Mouse (Mus musculus): ENCODE data around the gene Olfr784. TPM values are rescaled to one million over a fixed set of nuclear protein-coding genes. Genes with fewer than 3 reads are reported as not detected.
"Not testable (repeated sequence)": the region's sequence is repeated elsewhere in the genome, so short reads cannot be mapped to it uniquely, and the experiment has no call there.

Olfr784 gene
- polyA plus RNA-seq (2014; fragmentation: Nextera tagmentation; extraction: Ambion mirVana): not detected in 2 replicates

GRCm38 (mm10) chr10:129383783-129384182 lies at the start of gene Olfr784:
TSS of gene Olfr784 (plus strand) at chr10:129384083.
- H3K9ac ChIP-seq (ENCODE audit: low read depth, low read length): no peak within 1 kb of the TSS
- no peaks in the 10 kb centered on the region for H3K36me3 ChIP-seq (ENCODE audit: control insufficient read depth, insufficient read depth, low read length)
- ATAC-seq (replicated peaks; ENCODE audit: insufficient number of reproducible peaks, low FRiP score, low TSS enrichment): no peak
- H3K4me1 ChIP-seq (ENCODE audit: control insufficient read depth, insufficient read depth, low read length): no peaks in the 10 kb centered on the region
- no peaks in the 10 kb centered on the region; the same call in 1 of the 2 replicates for H3K9me3 ChIP-seq (replicated peaks; ENCODE audit: control insufficient read depth, low read length)
- H3K27me3 ChIP-seq (ENCODE audit: control insufficient read depth, insufficient read depth, low read length): no peaks in the 10 kb centered on the region
- H3K4me3 ChIP-seq (ENCODE audit: low read depth, low read length): no peak within 1 kb of the TSS
- H3K4me2 ChIP-seq: no peak within 1 kb of the TSS
- H3K27ac ChIP-seq (ENCODE audit: low read depth, low read length): no peak within 1 kb of the TSS

GRCm38 (mm10) chr10:129348550-129348949 lies 35.3 kb upstream of the Olfr784 start, which contains the start of gene Olfr782:
TSS of gene Olfr782 (plus strand) at chr10:129348850.
- H3K27ac ChIP-seq (ENCODE audit: low read depth, low read length): no peak within 1 kb of the TSS
- H3K4me1 ChIP-seq (ENCODE audit: control insufficient read depth, insufficient read depth, low read length): no peaks in the 10 kb centered on the region
- no peak within 1 kb of the TSS for H3K4me2 ChIP-seq
- ATAC-seq (replicated peaks; ENCODE audit: insufficient number of reproducible peaks, low FRiP score, low TSS enrichment): no peak
- no peak within 1 kb of the TSS for H3K4me3 ChIP-seq (ENCODE audit: low read depth, low read length)
- H3K27me3 ChIP-seq (ENCODE audit: control insufficient read depth, insufficient read depth, low read length): no peaks in the 10 kb centered on the region
- H3K9ac ChIP-seq (ENCODE audit: low read depth, low read length): no peak within 1 kb of the TSS
- no peaks in the 10 kb centered on the region for H3K36me3 ChIP-seq (ENCODE audit: control insufficient read depth, insufficient read depth, low read length)
- peaks cover 2% of the 10 kb centered on the region; the same call in 1 of the 2 replicates for H3K9me3 ChIP-seq (replicated peaks; ENCODE audit: control insufficient read depth, low read length)
- WGBS (ENCODE audit: insufficient replicate concordance): 86% methylated on average over 3 of the region's 3 CpGs

DNA sequence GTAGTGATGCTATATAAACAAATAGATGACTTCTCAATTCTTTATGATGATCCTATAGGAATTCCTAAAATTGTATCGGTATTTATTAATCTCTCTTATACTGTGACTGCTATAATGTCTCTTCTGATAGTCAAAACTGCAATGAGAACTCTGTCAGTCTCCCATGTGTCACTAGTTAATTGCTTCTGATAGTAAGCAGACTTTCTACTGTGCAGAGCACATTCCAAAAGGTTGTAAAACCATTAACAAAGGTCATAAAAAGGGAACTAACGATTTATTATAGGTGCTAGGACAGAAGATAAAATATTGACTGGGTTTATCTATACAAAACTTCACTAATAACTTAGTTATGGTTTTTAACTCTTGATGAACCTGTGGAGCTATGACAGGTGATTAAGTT lies 31.4 kb upstream of the Olfr784 start:
- not testable (repeated sequence) for H3K4me2 ChIP-seq; H3K27ac ChIP-seq (ENCODE audit: low read depth, low read length); ATAC-seq (replicated peaks; ENCODE audit: insufficient number of reproducible peaks, low FRiP score, low TSS enrichment); H3K27me3 ChIP-seq (ENCODE audit: control insufficient read depth, insufficient read depth, low read length); H3K36me3 ChIP-seq (ENCODE audit: control insufficient read depth, insufficient read depth, low read length); H3K9ac ChIP-seq (ENCODE audit: low read depth, low read length); H3K4me1 ChIP-seq (ENCODE audit: control insufficient read depth, insufficient read depth, low read length); H3K4me3 ChIP-seq (ENCODE audit: low read depth, low read length); H3K9me3 ChIP-seq (replicated peaks; ENCODE audit: control insufficient read depth, low read length)
- 69% methylated on average over 2 of the region's 2 CpGs for WGBS (ENCODE audit: insufficient replicate concordance)

DNA sequence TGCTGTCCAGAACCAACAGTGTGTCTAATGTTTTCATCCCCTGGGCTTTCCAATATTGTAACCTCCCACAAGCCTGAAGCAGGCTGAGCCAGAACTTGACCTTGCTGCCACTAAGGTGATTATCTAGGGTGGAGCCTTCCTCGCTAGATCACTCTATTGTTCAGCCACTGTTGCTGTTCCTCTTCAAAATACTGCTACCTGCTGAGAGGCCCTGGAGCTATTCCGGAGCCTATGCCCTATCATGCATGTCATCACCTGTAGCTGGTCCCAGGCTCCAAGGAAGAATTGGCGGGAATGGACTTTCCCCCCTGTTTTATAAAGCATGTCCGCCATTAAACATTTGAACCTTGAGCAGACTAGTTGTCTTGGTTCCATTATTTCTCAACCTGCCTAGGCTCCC lies 27.4 kb upstream of the Olfr784 start:
- WGBS (ENCODE audit: insufficient replicate concordance): 81% methylated on average over 4 of the region's 4 CpGs
- not testable (repeated sequence) for H3K36me3 ChIP-seq (ENCODE audit: control insufficient read depth, insufficient read depth, low read length); H3K9me3 ChIP-seq (replicated peaks; ENCODE audit: control insufficient read depth, low read length); H3K27ac ChIP-seq (ENCODE audit: low read depth, low read length); H3K4me1 ChIP-seq (ENCODE audit: control insufficient read depth, insufficient read depth, low read length); H3K4me2 ChIP-seq; H3K27me3 ChIP-seq (ENCODE audit: control insufficient read depth, insufficient read depth, low read length); H3K4me3 ChIP-seq (ENCODE audit: low read depth, low read length); ATAC-seq (replicated peaks; ENCODE audit: insufficient number of reproducible peaks, low FRiP score, low TSS enrichment); H3K9ac ChIP-seq (ENCODE audit: low read depth, low read length)

DNA sequence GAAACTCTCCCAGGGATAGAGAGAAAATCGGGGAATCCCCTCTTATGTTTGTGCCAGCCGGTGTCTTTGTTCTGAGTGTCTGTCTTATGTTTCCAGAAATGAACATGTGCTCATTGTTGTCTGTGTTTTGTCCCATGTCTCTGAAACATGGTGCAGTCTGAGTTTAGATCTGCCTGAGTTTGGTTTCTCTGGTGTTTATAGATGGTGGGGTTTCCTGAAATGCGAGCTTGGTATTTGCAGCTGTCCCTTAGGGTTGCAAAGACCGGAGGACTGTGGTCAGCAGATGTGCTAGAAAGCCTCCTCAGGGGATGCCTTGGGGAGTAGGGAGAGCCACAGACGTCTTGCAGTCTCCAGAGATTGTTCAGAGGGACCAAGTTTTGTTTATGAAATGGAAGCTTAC lies 26.6 kb upstream of the Olfr784 start:
- Histone ChIP-seq H3K4me2 (no peak overlapping the region), H3K4me1 (ENCODE audit: control insufficient read depth, insufficient read depth, low read length) (no peaks in the 10 kb centered on the region), H3K9ac (ENCODE audit: low read depth, low read length) (no peak overlapping the region), H3K27ac (ENCODE audit: low read depth, low read length) (no peak overlapping the region), H3K27me3 (ENCODE audit: control insufficient read depth, insufficient read depth, low read length) (no peaks in the 10 kb centered on the region), H3K4me3 (ENCODE audit: low read depth, low read length) (no peak overlapping the region), H3K9me3 (replicated peaks; ENCODE audit: control insufficient read depth, low read length) (0 out of 2 replicates have a peak, but pooled peaks cover 3% of the 10 kb centered on the region), H3K36me3 (ENCODE audit: control insufficient read depth, insufficient read depth, low read length) (no peaks in the 10 kb centered on the region)
- ATAC-seq (replicated peaks; ENCODE audit: insufficient number of reproducible peaks, low FRiP score, low TSS enrichment): no peak
- 68% methylated on average over 5 of the region's 5 CpGs for WGBS (ENCODE audit: insufficient replicate concordance)

DNA sequence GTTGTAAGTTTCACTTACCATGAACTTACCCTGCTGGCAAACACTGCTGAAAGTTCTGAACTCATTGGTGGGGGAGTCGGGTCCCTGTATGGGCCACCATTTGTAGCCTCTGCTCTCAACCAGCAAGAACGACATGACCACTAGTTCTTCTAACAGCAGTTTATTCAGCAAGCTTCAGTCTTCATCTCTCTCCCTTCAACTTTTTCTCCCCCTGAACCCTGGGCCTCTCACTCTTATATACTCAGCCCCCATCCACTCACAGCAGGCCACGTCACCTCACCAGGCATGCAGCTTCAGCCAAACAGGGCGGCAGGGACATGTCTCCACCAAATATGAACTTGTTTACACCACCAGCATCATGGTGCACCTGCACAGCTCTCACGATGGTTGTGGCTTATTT lies 9.8 kb upstream of the Olfr784 start:
- not testable (repeated sequence) for H3K4me3 ChIP-seq (ENCODE audit: low read depth, low read length); H3K4me1 ChIP-seq (ENCODE audit: control insufficient read depth, insufficient read depth, low read length); H3K4me2 ChIP-seq; H3K9me3 ChIP-seq (replicated peaks; ENCODE audit: control insufficient read depth, low read length); H3K36me3 ChIP-seq (ENCODE audit: control insufficient read depth, insufficient read depth, low read length); H3K9ac ChIP-seq (ENCODE audit: low read depth, low read length); H3K27ac ChIP-seq (ENCODE audit: low read depth, low read length); H3K27me3 ChIP-seq (ENCODE audit: control insufficient read depth, insufficient read depth, low read length); ATAC-seq (replicated peaks; ENCODE audit: insufficient number of reproducible peaks, low FRiP score, low TSS enrichment)
- 83% methylated on average over 5 of the region's 5 CpGs for WGBS (ENCODE audit: insufficient replicate concordance)

- Histone ChIP-seq H3K4me1 (ENCODE audit: control insufficient read depth, insufficient read depth, low read length) (no peaks in the 10 kb centered on the region), H3K9ac (ENCODE audit: low read depth, low read length) (no peak overlapping the region), H3K9me3 (replicated peaks; ENCODE audit: control insufficient read depth, low read length) (no peaks in the 10 kb centered on the region), H3K36me3 (ENCODE audit: control insufficient read depth, insufficient read depth, low read length) (no peaks in the 10 kb centered on the region), H3K27ac (ENCODE audit: low read depth, low read length) (no peak overlapping the region), H3K4me3 (ENCODE audit: low read depth, low read length) (no peak overlapping the region), H3K4me2 (no peak overlapping the region), H3K27me3 (ENCODE audit: control insufficient read depth, insufficient read depth, low read length) (no peaks in the 10 kb centered on the region)
- 45% methylated on average over 5 of the region's 5 CpGs for WGBS (ENCODE audit: insufficient replicate concordance)
- ATAC-seq (replicated peaks; ENCODE audit: insufficient number of reproducible peaks, low FRiP score, low TSS enrichment): no peak
Observed at GRCm38 (mm10) chr10:129400892-129401291, 17.0 kb downstream of the Olfr784 start.

DNA sequence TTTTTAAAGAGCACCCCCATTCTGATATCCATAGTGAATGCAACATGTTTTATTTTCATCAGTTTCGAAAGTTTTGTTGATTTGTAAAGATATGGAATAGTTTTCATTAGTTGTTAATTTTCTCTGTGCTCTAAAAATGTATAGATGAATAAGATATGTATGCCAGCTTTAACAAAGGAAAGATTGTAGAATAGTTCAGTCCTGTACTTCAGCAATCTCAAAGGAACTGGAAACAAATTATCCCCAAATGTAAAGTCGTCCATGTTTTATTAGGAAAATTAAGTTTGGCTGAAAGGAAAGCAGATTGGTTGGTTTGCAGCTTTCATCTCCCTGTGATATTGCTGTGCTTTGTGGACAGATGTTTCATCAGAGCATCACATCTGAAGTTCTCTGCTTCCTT lies 21.2 kb downstream of the Olfr784 start, which contains the start of gene Olfr785:
Gene Olfr785, plus strand, starts transcription at position 301 of the 400 bp plus-strand sequence.
- 55% methylated on average over 2 of the region's 2 CpGs for WGBS (ENCODE audit: insufficient replicate concordance)
- H3K4me3 ChIP-seq (ENCODE audit: low read depth, low read length): no peak within 1 kb of the TSS
- no peak within 1 kb of the TSS for H3K9ac ChIP-seq (ENCODE audit: low read depth, low read length)
- H3K9me3 ChIP-seq (replicated peaks; ENCODE audit: control insufficient read depth, low read length): no peaks in the 10 kb centered on the region
- no peak within 1 kb of the TSS for H3K27ac ChIP-seq (ENCODE audit: low read depth, low read length)
- no peak within 1 kb of the TSS for H3K4me2 ChIP-seq
- H3K27me3 ChIP-seq (ENCODE audit: control insufficient read depth, insufficient read depth, low read length): no peaks in the 10 kb centered on the region
- no peaks in the 10 kb centered on the region for H3K4me1 ChIP-seq (ENCODE audit: control insufficient read depth, insufficient read depth, low read length)
- no peaks in the 10 kb centered on the region for H3K36me3 ChIP-seq (ENCODE audit: control insufficient read depth, insufficient read depth, low read length)
- no peak for ATAC-seq (replicated peaks; ENCODE audit: insufficient number of reproducible peaks, low FRiP score, low TSS enrichment)

- H3K4me1 ChIP-seq (ENCODE audit: control insufficient read depth, insufficient read depth, low read length): no peaks in the 10 kb centered on the region
- no peak within 1 kb of the TSS for H3K4me2 ChIP-seq
- no peak within 1 kb of the TSS for H3K4me3 ChIP-seq (ENCODE audit: low read depth, low read length)
- H3K9ac ChIP-seq (ENCODE audit: low read depth, low read length): no peak within 1 kb of the TSS
- ATAC-seq (replicated peaks; ENCODE audit: insufficient number of reproducible peaks, low FRiP score, low TSS enrichment): no peak
- no peaks in the 10 kb centered on the region for H3K9me3 ChIP-seq (replicated peaks; ENCODE audit: control insufficient read depth, low read length)
- H3K36me3 ChIP-seq (ENCODE audit: control insufficient read depth, insufficient read depth, low read length): no peaks in the 10 kb centered on the region
- H3K27ac ChIP-seq (ENCODE audit: low read depth, low read length): no peak within 1 kb of the TSS
- no peaks in the 10 kb centered on the region for H3K27me3 ChIP-seq (ENCODE audit: control insufficient read depth, insufficient read depth, low read length)
Observed at GRCm38 (mm10) chr10:129427006-129427405, 43.1 kb downstream of the Olfr784 start, which contains the start of gene Olfr786. TSS of gene Olfr786 (plus strand) at chr10:129427306.

All from heart, embryonic 11.5 days (tissue).